Mouse (Mus musculus) forebrain, embryonic 14.5 days (tissue): ENCODE measurements around the gene 9530002B09Rik. TPM values are rescaled to one million over a fixed set of nuclear protein-coding genes. Genes with fewer than 3 reads are reported as not detected.

Experiments
- ATAC-seq: fragments of 200-750 bp; cut with Nextera tagmentation; 2 replicates; pipeline ENCODE4 v1.8.0; 2017; ENCODE audit warnings: mild to moderate bottlenecking, moderate library complexity
- DNase-seq: peaks from one replicate; pipeline ENCODE4 v3.0.0-alpha.2; 2015; ENCODE audit warnings: low spot score
- H3K27ac ChIP-seq: fragments of 300-500 bp; sonication (generic); 2 replicates; pipeline ENCODE4 v1.5.1; 2014; ENCODE audit warnings: low read depth, mild to moderate bottlenecking, control low read depth, low read length, moderate library complexity
- H3K27me3 ChIP-seq: fragments of 300-500 bp; sonication (generic); replicated peaks from 2 replicates; pipeline ENCODE4 v1.6.1; 2014; ENCODE audit warnings: low read length, control low read depth, mixed read lengths; ENCODE audit not compliant: control insufficient read depth, insufficient read depth
- H3K36me3 ChIP-seq: fragments of 300-500 bp; sonication (generic); 2 replicates; pipeline ENCODE4 v1.6.1; 2014; ENCODE audit warnings: low read length, control low read depth; ENCODE audit not compliant: control insufficient read depth, insufficient read depth
- H3K4me1 ChIP-seq: fragments of 300-500 bp; sonication (generic); 2 replicates; pipeline ENCODE4 v1.6.1; 2014; ENCODE audit warnings: antibody characterized with exemption, low read length, control low read depth; ENCODE audit not compliant: control insufficient read depth, insufficient read depth
- H3K4me2 ChIP-seq: fragments of 300-500 bp; sonication (generic); 2 replicates; pipeline ENCODE4 v1.6.1; 2014; ENCODE audit warnings: mild to moderate bottlenecking, control low read depth, low read length
- H3K4me3 ChIP-seq: fragments of 300-500 bp; sonication (generic); 2 replicates; pipeline ENCODE4 v1.5.1; 2014; ENCODE audit warnings: low read depth, low read length, control low read depth
- H3K9ac ChIP-seq: fragments of 300-500 bp; sonication (generic); 2 replicates; pipeline ENCODE4 v1.6.1; 2014; ENCODE audit warnings: mild to moderate bottlenecking, low read length, control low read depth, moderate library complexity
- H3K9me3 ChIP-seq: fragments of 300-500 bp; sonication (generic); replicated peaks from 2 replicates; pipeline ENCODE4 v1.6.1; 2016; ENCODE audit warnings: low read length, control low read depth, mixed read lengths; ENCODE audit not compliant: control insufficient read depth
- polyA plus RNA-seq: library from polyadenylated mRNA; unstranded; fragments of >200 nt; fragmentation: Nextera tagmentation; extraction: Ambion mirVana; gene quantifications from 2 replicates; pipeline ENCODE4 v1.2.1, GENCODE M21; 2014

9530002B09Rik gene
- polyA plus RNA-seq: not detected in 2 replicates

DNA sequence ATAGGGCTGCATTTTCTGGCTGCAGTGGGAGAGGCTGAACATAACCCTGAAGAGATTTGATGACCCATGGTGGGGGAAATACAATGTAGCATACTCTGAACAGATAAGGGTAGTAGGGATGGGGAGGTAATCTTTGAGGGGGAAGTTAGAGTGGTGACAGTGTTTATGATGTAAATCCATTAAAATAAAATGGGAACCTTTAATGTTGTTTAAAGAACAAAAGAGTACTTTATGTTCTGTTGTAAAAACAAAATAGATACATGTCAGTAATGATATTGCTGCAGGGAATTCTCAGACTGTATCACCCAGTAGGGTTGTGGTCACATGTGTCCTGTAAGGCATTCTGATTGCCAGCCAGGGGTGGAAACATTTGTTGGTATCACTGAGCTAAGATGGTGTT is at the start of gene 9530002B09Rik:
TSS of gene 9530002B09Rik (plus strand) at position 301 of the 400 bp plus-strand sequence.
- ATAC-seq (no peak), DNase-seq (no peak)
- Histone ChIP-seq H3K36me3 (no peaks in the 10 kb centered on the region), H3K4me1 (no peaks in the 10 kb centered on the region), H3K9ac (no peak within 1 kb of the TSS), H3K27ac (no peak within 1 kb of the TSS), H3K9me3 (no peaks in the 10 kb centered on the region; the same call in none of the 2 replicates), H3K4me2 (no peak within 1 kb of the TSS), H3K4me3 (no peak within 1 kb of the TSS), H3K27me3 (no peaks in the 10 kb centered on the region)

Other genes with a start within 250 kb of the 9530002B09Rik start
- 54.9 and 63.7 TPM in 2 replicates for gene Ppt1, start 147.0 kb downstream of the 9530002B09Rik start, polyA plus RNA-seq
- gene Cap1, start 196.8 kb downstream of the 9530002B09Rik start, polyA plus RNA-seq: 73.7 and 77.7 TPM in 2 replicates